Mouse (Mus musculus) stomach, postnatal 0 days (tissue): ENCODE results near the gene Abcc4.

Experiments
- CTCF ChIP-seq: IDR thresholded peaks from 2 replicates; pipeline ENCODE4 v1.5.1; 2016; ENCODE audit warnings: antibody characterized with exemption, low read depth, mild to moderate bottlenecking, moderate library complexity
- EP300 ChIP-seq: optimal IDR thresholded peaks from 2 replicates; pipeline ENCODE3; 2016; ENCODE audit warnings: antibody characterized with exemption

- TF ChIP-seq EP300 (no peak), CTCF (no peak)
Measured at GRCm38 (mm10) chr14:118681087-118681486, 24.9 kb downstream of the Abcc4 start.
